Mouse (Mus musculus) erythroblast, embryonic 14.5 days (primary cell): ENCODE results near the gene 4930550C14Rik. TPM values are rescaled to one million over a fixed set of nuclear protein-coding genes. Genes with fewer than 3 reads are reported as not detected.

Experiments used
- H3K27me3 ChIP-seq: 2 replicates; pipeline ENCODE4 v1.6.1; 2012; ENCODE audit warnings: inconsistent platforms; ENCODE audit not compliant: control insufficient read depth
- H3K36me3 ChIP-seq: 2 replicates; pipeline ENCODE4 v1.6.1; 2012; ENCODE audit warnings: mild to moderate bottlenecking, inconsistent platforms; ENCODE audit not compliant: control insufficient read depth
- H3K4me1 ChIP-seq: 2 replicates; pipeline ENCODE4 v1.6.1; 2012; ENCODE audit warnings: inconsistent platforms; ENCODE audit not compliant: control insufficient read depth
- H3K4me3 ChIP-seq: replicated peaks from 2 replicates; pipeline ENCODE3; 2012; ENCODE audit warnings: moderate library complexity, mild to moderate bottlenecking, inconsistent platforms
- H3K9me3 ChIP-seq: 2 replicates; pipeline ENCODE4 v1.6.1; 2012; ENCODE audit warnings: low read length, inconsistent platforms, mixed read lengths; ENCODE audit not compliant: control insufficient read depth
- GATA1 ChIP-seq: IDR thresholded peaks from 2 replicates; pipeline ENCODE4 v1.6.1; 2012; ENCODE audit warnings: low read length, inconsistent platforms, mixed read lengths
- TAL1 ChIP-seq: IDR thresholded peaks from 3 replicates; pipeline ENCODE4 v1.6.1; 2012; ENCODE audit warnings: low read length, inconsistent platforms, mixed read lengths
- polyA plus RNA-seq: library from polyadenylated mRNA; stranded (reverse); fragments of >175 nt; gene quantifications from 2 replicates; pipeline ENCODE4 v1.2.3, GENCODE M21; 2012

4930550C14Rik gene
- polyA plus RNA-seq, 1 experiment: 0.09 TPM

- TF ChIP-seq TAL1 (no peak), GATA1 (no peak)
- H3K9me3 ChIP-seq: no peaks in the 10 kb centered on the region
- no peaks in the 10 kb centered on the region for H3K36me3 ChIP-seq
- H3K4me3 ChIP-seq: no peak overlapping the region
- peaks cover 9% of the 10 kb centered on the region for H3K4me1 ChIP-seq
- peaks cover 29% of the 10 kb centered on the region for H3K27me3 ChIP-seq
These were observed 21.0 kb upstream of the 4930550C14Rik start for GRCm38 (mm10) chr9:53381113-53381615.

- Histone ChIP-seq H3K9me3 (no peaks in the 10 kb centered on the region), H3K36me3 (no peaks in the 10 kb centered on the region), H3K4me3 (peak within 1 kb of the TSS; percentile 62), H3K4me1 (peaks cover 9% of the 10 kb centered on the region), H3K27me3 (peaks cover 29% of the 10 kb centered on the region)
- TF ChIP-seq TAL1: no peak
- TF ChIP-seq GATA1: no peak
These were observed 17.9 kb upstream of the 4930550C14Rik start, which contains the start of gene Kdelc2 for GRCm38 (mm10) chr9:53383951-53384866. Gene Kdelc2, plus strand, starts transcription at chr9:53384025.

DNA sequence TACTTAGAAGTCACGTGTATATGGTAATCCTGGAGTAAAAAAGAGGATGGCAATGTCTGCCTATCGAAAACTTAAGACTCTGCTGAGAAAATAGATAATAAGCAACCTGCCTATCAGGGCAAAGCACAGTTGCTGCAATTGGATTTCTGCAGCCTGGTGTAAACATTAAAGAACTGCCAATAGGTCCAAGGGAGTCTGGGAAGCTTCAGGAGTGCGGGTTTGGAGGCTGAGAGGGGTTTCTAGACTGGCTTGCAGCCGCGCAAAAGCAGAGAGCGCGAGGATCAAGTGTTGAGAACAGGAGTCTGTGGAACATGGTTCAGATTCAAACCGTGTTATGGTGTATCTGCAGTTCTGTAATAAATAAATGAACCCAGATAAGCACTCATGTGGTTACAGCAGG lies 17.3 kb upstream of the 4930550C14Rik start:
- Histone ChIP-seq H3K36me3 (no peaks in the 10 kb centered on the region), H3K4me1 (peaks cover 9% of the 10 kb centered on the region), H3K27me3 (peaks cover 29% of the 10 kb centered on the region), H3K4me3 (peak overlapping the region; percentile 62), H3K9me3 (no peaks in the 10 kb centered on the region)
- TF ChIP-seq TAL1 (no peak), GATA1 (no peak)

- no peak for TF ChIP-seq TAL1
- TF ChIP-seq GATA1: no peak
- H3K36me3 ChIP-seq: no peaks in the 10 kb centered on the region; the same call in 1 of the 2 replicates
- peaks cover 28% of the 10 kb centered on the region for H3K27me3 ChIP-seq
- no peaks in the 10 kb centered on the region for H3K9me3 ChIP-seq
- H3K4me1 ChIP-seq: peaks cover 9% of the 10 kb centered on the region
- H3K4me3 ChIP-seq: no peak overlapping the region
These were observed 14.7 kb upstream of the 4930550C14Rik start for GRCm38 (mm10) chr9:53387431-53387830.

- no peaks in the 10 kb centered on the region for H3K9me3 ChIP-seq
- H3K4me3 ChIP-seq: no peak overlapping the region
- peaks cover 14% of the 10 kb centered on the region for H3K27me3 ChIP-seq
- peaks cover 5% of the 10 kb centered on the region for H3K4me1 ChIP-seq
- TF ChIP-seq TAL1 (no peak), GATA1 (no peak)
- no peaks in the 10 kb centered on the region; the same call in 1 of the 2 replicates for H3K36me3 ChIP-seq
These were observed 13.0 kb upstream of the 4930550C14Rik start for GRCm38 (mm10) chr9:53389109-53389508.

DNA sequence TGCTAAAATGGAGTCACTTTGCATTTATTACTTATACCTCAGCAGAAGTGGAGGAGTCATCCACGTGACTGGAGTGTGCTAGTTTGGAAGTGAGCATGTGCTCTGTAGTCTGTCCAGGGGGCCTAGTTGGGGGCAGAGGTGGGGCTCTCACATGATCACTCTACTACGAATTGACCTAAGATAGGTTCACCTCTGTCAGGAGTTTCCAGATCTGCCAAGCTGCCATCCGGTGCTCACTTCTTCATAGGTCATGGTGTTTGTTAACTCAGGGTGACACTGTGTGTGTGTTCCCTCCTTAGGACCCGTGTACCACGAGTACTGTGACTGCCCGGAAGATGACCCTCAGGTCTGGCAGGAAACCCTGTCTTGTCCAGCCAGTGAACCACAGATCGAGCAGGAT lies 12.0 kb upstream of the 4930550C14Rik start:
- H3K9me3 ChIP-seq: no peaks in the 10 kb centered on the region
- H3K27me3 ChIP-seq: peaks cover 4% of the 10 kb centered on the region; the same call in 1 of the 2 replicates
- H3K4me1 ChIP-seq: no peaks in the 10 kb centered on the region
- no peak for TF ChIP-seq TAL1
- no peak for TF ChIP-seq GATA1
- no peak overlapping the region for H3K4me3 ChIP-seq
- no peaks in the 10 kb centered on the region; the same call in 1 of the 2 replicates for H3K36me3 ChIP-seq

DNA sequence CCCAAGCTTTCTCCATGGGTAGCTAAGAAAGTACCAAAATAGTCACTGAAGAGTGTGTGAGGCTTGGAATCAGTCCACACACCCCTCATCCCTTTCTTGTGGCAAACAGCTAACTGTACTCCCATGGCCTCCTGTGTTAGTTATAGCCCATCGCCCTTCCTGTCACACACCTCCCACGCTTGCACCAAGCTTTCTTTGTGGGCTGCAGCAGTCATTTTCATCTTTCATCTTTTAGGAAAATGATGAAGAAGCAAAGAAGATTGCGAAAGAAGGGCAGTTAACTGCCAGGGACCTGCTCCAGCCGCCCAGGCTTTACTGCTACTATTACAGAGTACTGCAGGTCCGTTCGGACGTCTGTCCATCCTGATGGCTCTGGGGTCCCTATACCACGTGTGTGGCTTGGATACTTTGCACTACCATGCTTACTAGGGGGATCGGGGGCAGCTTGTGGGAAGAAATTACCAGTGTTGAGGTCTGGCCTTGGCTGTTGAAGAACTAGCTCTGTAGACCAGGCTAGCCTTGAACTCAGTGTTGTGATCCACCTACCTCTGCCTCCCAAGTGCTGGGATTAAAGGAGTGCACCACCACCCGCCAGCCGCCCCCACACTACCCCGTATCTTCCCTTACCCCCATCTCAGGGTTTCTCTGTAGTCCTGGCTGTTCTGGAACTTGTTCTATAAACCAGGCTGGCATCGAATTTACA lies 4.3 kb upstream of the 4930550C14Rik start:
- no peaks in the 10 kb centered on the region for H3K9me3 ChIP-seq
- no peak overlapping the region for H3K4me3 ChIP-seq
- H3K36me3 ChIP-seq: no peaks in the 10 kb centered on the region
- H3K27me3 ChIP-seq: no peaks in the 10 kb centered on the region
- no peak for TF ChIP-seq TAL1
- no peak for TF ChIP-seq GATA1
- H3K4me1 ChIP-seq: peaks cover 2% of the 10 kb centered on the region; the same call in 1 of the 2 replicates

- no peaks in the 10 kb centered on the region for H3K36me3 ChIP-seq
- H3K4me3 ChIP-seq: no peak overlapping the region
- TF ChIP-seq TAL1: no peak
- no peak for TF ChIP-seq GATA1
- no peaks in the 10 kb centered on the region for H3K9me3 ChIP-seq
- H3K27me3 ChIP-seq: no peaks in the 10 kb centered on the region
- peaks cover 2% of the 10 kb centered on the region; the same call in 1 of the 2 replicates for H3K4me1 ChIP-seq
These were observed 3.8 kb upstream of the 4930550C14Rik start for GRCm38 (mm10) chr9:53398388-53398700.

GRCm38 (mm10) chr9:53399537-53399936 lies 2.6 kb upstream of the 4930550C14Rik start:
- TF ChIP-seq GATA1: no peak
- TF ChIP-seq TAL1: no peak
- no peaks in the 10 kb centered on the region for H3K27me3 ChIP-seq
- no peak overlapping the region for H3K4me3 ChIP-seq
- H3K36me3 ChIP-seq: no peaks in the 10 kb centered on the region
- H3K4me1 ChIP-seq: peaks cover 2% of the 10 kb centered on the region; the same call in 1 of the 2 replicates
- no peaks in the 10 kb centered on the region for H3K9me3 ChIP-seq
